Mouse (Mus musculus) heart, embryonic 12.5 days (tissue): ENCODE data around the gene Nme6. TPM values are rescaled to one million over a fixed set of nuclear protein-coding genes. Genes with fewer than 3 reads are reported as not detected.

Source experiments
- ATAC-seq: fragments of 200-750 bp; cut with Nextera tagmentation; 2 replicates; pipeline ENCODE4 v1.8.0; 2017; ENCODE audit warnings: moderate TSS enrichment, moderate library complexity; ENCODE audit not compliant: insufficient number of reproducible peaks, low FRiP score
- H3K27ac ChIP-seq: fragments of 300-500 bp; sonication (generic); 2 replicates; pipeline ENCODE4 v1.5.1; 2016; ENCODE audit warnings: mild to moderate bottlenecking, moderate library complexity; ENCODE audit not compliant: poor library complexity, severe bottlenecking
- H3K27me3 ChIP-seq: fragments of 300-500 bp; sonication (generic); replicated peaks from 2 replicates; pipeline ENCODE4 v1.6.1; 2016; ENCODE audit warnings: mild to moderate bottlenecking, moderate library complexity
- H3K36me3 ChIP-seq: fragments of 300-500 bp; sonication (generic); 2 replicates; pipeline ENCODE4 v1.6.1; 2016; ENCODE audit warnings: mild to moderate bottlenecking, moderate library complexity
- H3K4me1 ChIP-seq: fragments of 300-500 bp; sonication (generic); replicated peaks from 2 replicates; pipeline ENCODE4 v1.6.1; 2016; ENCODE audit warnings: mild to moderate bottlenecking
- H3K4me2 ChIP-seq: fragments of 300-500 bp; sonication (generic); 2 replicates; pipeline ENCODE4 v1.6.1; 2016; ENCODE audit warnings: mild to moderate bottlenecking, moderate library complexity
- H3K4me3 ChIP-seq: fragments of 300-500 bp; sonication (generic); 2 replicates; pipeline ENCODE4 v1.5.1; 2016; ENCODE audit warnings: mild to moderate bottlenecking
- H3K9ac ChIP-seq: fragments of 300-500 bp; sonication (generic); 2 replicates; pipeline ENCODE4 v1.6.1; 2016; ENCODE audit warnings: mild to moderate bottlenecking, moderate library complexity
- H3K9me3 ChIP-seq: fragments of 300-500 bp; sonication (generic); replicated peaks from 2 replicates; pipeline ENCODE4 v1.6.1; 2016; ENCODE audit warnings: mild to moderate bottlenecking, moderate library complexity
- WGBS: fragments of 180-500 bp; shearing (Covaris S2); methylation state at CpG from one replicate; pipeline ENCODE4 v1.1.7; 2016; 5-methylcytosine and 5-hydroxymethylcytosine counted together
- polyA plus RNA-seq: library from polyadenylated mRNA; unstranded; fragments of >200 nt; fragmentation: Nextera tagmentation; extraction: Ambion mirVana; gene quantifications from 2 replicates; pipeline ENCODE4 v1.2.1, GENCODE M21; 2016

The Nme6 gene
- polyA plus RNA-seq, 1 experiment from 2014 or later, result 55.7 TPM

DNA sequence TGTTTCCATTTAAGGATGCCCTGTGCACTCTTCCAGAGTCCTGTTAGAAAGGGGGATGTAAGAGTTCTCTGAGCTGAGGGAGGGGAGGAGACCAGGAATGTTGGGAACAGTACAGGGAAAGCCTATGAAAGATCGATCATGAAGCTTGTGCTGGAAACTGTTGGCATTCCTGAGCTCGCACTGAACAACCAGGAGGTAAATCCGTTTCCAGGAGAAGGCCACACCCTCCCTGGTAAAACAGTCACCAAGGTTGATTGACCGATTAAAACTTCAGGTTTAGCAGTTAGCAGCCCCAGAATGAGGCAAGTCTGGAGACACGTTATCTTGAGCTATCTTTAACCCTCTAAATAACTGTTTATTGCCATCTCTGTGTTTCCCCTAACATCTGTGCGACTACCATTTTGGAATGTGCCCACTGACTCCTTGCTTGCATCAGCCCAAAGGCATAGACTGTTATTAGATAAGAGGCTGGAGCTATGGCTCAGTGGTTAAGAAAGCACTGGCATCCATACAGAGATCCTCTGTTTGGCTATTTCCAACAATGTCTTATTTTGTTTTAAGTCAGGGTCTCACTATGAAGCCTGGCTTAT, 38.5 kb downstream of the Nme6 start:
- Histone ChIP-seq H3K4me1 (peaks cover 4% of the 10 kb centered on the region), H3K36me3 (no peaks in the 10 kb centered on the region), H3K9me3 (no peaks in the 10 kb centered on the region), H3K4me2 (no peak overlapping the region), H3K9ac (no peak overlapping the region), H3K27ac (no peak overlapping the region), H3K27me3 (no peaks in the 10 kb centered on the region), H3K4me3 (no peak overlapping the region)
- 39% methylated on average over 6 of the region's 6 CpGs for WGBS
- ATAC-seq, result no peak

DNA sequence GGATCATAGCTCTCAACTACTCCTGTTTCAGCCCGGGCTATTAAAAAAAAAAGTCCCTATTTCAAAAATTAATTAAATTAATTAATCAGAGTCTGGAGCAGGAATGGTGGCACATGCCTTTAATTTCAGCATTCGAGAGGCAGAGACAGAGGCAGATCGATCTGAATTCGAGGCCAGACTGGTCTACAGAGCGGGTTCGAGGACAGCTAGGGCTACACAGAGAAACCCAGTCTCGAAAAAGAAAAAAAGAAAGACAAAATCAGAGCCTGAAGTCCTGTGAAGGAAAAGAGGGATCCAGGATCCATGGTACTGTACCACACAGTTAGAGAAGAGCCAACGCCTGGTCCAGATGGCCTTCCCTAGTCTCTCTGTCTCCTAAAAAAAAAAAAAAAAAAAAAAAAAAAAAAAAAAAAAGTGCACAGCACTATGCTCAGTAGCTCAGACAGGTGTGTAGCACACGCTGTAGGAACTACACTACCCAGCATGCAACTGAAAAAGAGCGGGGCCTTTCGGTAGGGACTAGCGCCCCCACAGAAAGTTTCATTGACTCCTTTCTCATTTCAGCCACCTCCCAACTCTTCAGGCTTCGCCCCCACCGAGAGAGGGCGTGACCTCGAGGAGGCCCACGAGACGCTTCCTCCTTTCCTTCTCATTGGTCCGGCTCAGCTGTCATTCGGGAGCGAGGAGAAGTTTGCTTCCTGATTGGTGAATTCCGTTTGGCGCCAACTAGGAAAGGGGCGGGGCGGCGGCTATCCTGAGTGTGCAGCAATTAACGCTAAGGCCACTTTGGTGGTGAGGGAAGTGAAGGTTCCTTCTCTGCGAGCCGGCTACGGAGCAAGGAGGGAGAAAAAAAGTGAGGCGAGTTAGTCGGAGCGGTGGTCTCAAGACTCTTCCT, 42.5 kb downstream of the Nme6 start, which contains the start of gene Cdc25a:
Gene Cdc25a (plus strand): TSS at position 783 of the 895 bp plus-strand sequence.
- ATAC-seq, result peak; percentile 92

DNA sequence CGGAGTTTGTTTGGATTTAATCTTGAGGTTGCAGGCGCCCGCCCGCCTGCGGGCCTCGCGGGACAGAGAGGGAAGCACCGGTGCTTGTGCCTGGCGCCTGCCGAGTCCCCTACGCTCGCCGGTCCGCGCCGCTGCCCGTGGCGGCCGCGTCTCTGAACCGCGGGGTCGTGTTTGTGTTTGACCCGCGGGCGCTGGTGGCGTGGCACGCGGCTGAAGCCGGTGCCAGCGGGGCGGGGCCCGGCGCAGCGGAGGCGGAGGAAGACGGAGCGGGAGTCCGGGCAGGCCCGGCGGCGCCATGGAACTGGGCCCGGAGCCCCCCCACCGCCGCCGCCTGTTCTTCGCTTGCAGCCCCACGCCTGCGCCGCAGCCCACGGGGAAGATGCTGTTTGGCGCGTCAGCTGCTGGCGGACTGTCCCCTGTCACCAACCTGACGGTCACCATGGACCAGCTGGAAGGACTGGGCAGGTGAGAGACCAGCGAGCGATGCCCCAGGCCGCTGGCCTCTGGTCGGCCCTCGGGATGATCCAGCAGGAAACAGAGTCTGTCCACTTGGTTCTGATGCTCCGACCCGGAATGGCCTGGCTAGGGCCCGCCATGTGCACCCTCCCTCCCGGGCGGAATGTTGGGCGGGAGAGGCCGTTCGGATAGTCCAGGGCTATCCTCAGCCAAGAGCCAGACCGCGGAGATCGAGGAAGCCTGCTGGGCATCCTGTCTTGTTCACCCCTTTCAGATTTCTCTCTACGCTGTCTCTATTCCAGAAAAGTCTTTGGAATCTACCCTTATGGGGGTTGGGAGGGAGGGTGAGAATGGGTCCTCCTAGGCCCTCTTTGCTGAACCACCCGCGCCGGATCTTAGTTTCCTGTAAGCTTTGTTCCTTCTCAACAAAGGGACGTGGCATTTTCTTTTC, 43.4 kb downstream of the Nme6 start:
- peak overlapping the region; percentile 97 for H3K9ac ChIP-seq
- H3K36me3 ChIP-seq, result peaks cover 35% of the 10 kb centered on the region
- no peaks in the 10 kb centered on the region for H3K27me3 ChIP-seq
- peak overlapping the region; percentile 91 for H3K4me2 ChIP-seq
- H3K4me1 ChIP-seq, result peaks cover 12% of the 10 kb centered on the region
- peak overlapping the region; percentile 98 for H3K4me3 ChIP-seq
- H3K27ac ChIP-seq, result peak overlapping the region; percentile 82
- under 1% methylated on average over 76 of the region's 76 CpGs for WGBS
- peak; percentile 83 for ATAC-seq
- no peaks in the 10 kb centered on the region for H3K9me3 ChIP-seq

More for the DNA sequence above, 42.5 kb downstream of the Nme6 start, which contains the start of gene Cdc25a:
- Histone ChIP-seq H3K9me3 (no peaks in the 10 kb centered on the region), H3K4me2 (peak within 1 kb of the TSS; percentile 91), H3K36me3 (peaks cover 26% of the 10 kb centered on the region), H3K27me3 (no peaks in the 10 kb centered on the region), H3K9ac (peak within 1 kb of the TSS; percentile 97), H3K4me3 (peak within 1 kb of the TSS; percentile 98), H3K4me1 (peaks cover 16% of the 10 kb centered on the region), H3K27ac (peak within 1 kb of the TSS; percentile 82)
- 5% methylated on average over 33 of the region's 33 CpGs for WGBS

DNA sequence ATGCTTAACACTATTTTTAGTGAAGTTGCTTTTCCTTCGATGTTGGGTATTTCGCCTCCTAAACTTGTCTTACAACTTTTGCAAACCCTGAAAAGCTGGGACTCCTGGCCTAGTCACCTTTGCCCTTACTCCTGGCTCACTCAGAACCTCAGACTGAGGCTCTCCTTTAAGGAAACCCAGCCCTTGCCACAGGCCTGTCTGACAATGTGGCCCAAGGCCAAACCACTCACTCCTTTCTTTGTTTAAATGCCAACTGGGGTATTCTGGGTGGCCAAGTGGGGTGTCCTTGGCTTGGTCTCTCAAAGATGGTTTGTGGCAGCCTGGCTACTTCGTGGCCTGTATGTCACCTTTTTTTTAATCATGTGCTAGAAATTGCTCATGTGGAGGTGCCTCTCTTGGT, 44.2 kb downstream of the Nme6 start:
- H3K4me2 ChIP-seq, result peak overlapping the region; percentile 91
- H3K4me1 ChIP-seq, result peaks cover 12% of the 10 kb centered on the region
- H3K9ac ChIP-seq, result peak overlapping the region; percentile 97
- H3K27ac ChIP-seq, result peak overlapping the region; percentile 82; the same call in 1 of the 2 replicates
- no peak for ATAC-seq
- WGBS, result 8% methylated on average over 3 of the region's 3 CpGs
- no peaks in the 10 kb centered on the region for H3K27me3 ChIP-seq
- H3K4me3 ChIP-seq, result peak overlapping the region; percentile 98
- H3K36me3 ChIP-seq, result peaks cover 43% of the 10 kb centered on the region
- no peaks in the 10 kb centered on the region for H3K9me3 ChIP-seq

DNA sequence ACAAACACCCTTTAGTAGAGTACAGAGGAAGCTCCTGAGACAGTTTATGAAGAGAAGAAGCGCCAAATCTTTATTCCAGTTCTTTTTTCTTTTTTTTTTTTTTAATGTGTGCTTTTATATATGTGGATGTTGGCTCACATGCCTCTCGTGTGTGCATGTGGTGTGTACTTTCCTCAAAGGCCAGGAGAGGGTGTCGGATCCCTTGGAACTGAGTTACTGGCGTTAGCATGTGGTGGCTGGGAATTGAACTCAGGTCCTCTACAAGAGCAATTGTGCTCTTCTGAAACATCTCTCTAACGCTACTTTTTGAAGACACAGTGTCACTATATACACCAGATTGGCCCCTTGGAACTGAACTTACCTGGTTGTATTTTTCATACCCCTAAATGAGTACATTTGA, 45.1 kb downstream of the Nme6 start:
- no peaks in the 10 kb centered on the region for H3K9me3 ChIP-seq
- WGBS, result 83% methylated on average over 5 of the region's 5 CpGs
- H3K27me3 ChIP-seq, result no peaks in the 10 kb centered on the region
- H3K4me3 ChIP-seq, result peak overlapping the region; percentile 98
- H3K9ac ChIP-seq, result peak overlapping the region; percentile 97; the same call in 1 of the 2 replicates
- H3K4me1 ChIP-seq, result peaks cover 12% of the 10 kb centered on the region
- H3K4me2 ChIP-seq, result peak overlapping the region; percentile 91
- H3K36me3 ChIP-seq, result peaks cover 52% of the 10 kb centered on the region
- no peak for ATAC-seq
- no peak overlapping the region for H3K27ac ChIP-seq

DNA sequence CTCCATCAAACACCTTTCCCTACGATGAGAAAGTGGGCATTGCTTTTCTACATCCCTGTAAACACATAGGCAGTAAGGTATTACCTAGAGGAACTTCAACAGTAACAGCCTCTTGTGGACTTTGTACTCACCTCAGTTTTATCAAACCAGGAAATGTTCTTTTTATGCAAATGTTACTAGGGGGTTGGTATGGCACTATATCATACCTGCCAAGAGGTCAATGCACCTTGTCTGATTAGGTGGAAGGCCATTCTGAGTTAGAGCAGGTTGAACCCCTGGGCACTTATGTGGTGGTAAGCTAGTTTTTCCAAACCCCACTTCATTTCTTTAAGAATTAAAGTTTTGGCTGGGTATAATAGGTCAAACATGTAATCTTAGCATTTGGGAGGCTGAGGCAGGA, 46.8 kb downstream of the Nme6 start:
- Histone ChIP-seq H3K36me3 (peaks cover 67% of the 10 kb centered on the region), H3K27me3 (no peaks in the 10 kb centered on the region), H3K9me3 (no peaks in the 10 kb centered on the region), H3K27ac (no peak overlapping the region), H3K4me3 (no peak overlapping the region), H3K9ac (no peak overlapping the region), H3K4me2 (no peak overlapping the region), H3K4me1 (peaks cover 12% of the 10 kb centered on the region)
- WGBS, result 92% methylated on average over 1 of the region's 1 CpGs
- ATAC-seq, result no peak

DNA sequence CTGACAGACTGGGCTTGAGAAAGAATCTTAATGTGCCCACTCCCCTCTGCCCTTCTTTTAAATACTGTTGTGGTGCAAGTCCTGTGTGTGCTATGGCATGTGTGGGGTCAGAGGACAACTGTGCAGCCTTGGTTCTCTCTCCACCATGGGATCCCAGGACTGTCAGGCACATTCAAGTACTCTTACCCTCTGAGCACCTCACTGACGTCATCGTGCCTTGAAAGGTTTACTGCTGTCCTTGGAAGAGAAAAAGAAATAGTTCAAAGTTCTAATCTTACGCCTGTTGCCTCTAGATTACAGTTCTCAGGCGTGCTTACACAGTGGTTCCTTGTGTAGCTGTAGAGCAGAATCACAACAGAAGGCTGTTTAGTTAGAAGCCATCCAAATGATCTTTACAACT, 53.7 kb downstream of the Nme6 start:
- Histone ChIP-seq H3K9ac (no peak overlapping the region), H3K9me3 (no peaks in the 10 kb centered on the region), H3K36me3 (peaks cover 96% of the 10 kb centered on the region), H3K4me2 (no peak overlapping the region), H3K27me3 (no peaks in the 10 kb centered on the region), H3K4me3 (no peak overlapping the region), H3K27ac (no peak overlapping the region), H3K4me1 (peaks cover 6% of the 10 kb centered on the region)
- no peak for ATAC-seq
- 65% methylated on average over 4 of the region's 4 CpGs for WGBS

DNA sequence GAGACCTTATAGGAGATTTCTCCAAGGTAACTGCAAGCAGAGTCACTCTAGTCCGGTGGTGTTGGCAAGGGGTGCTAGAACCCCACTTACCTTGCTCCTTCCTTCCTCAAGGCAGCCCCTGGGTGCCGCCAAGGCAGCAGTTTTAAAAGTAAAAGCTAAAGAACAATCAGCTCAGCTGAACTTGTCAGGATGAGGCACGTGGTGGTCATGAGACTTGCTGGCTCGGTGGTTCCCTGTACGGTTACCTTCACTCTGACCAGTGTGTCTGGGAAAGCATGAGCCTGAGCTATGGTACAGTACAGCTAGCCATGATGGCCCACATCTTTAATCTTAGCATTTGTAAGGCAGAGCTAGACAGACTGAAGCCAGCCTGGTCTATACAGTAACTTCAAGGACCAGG, 54.8 kb downstream of the Nme6 start:
- Histone ChIP-seq H3K9me3 (no peaks in the 10 kb centered on the region), H3K4me1 (peaks cover 6% of the 10 kb centered on the region), H3K4me2 (no peak overlapping the region), H3K36me3 (peaks cover 96% of the 10 kb centered on the region), H3K9ac (no peak overlapping the region), H3K27me3 (no peaks in the 10 kb centered on the region), H3K4me3 (no peak overlapping the region), H3K27ac (no peak overlapping the region)
- 91% methylated on average over 5 of the region's 5 CpGs for WGBS
- no peak for ATAC-seq

DNA sequence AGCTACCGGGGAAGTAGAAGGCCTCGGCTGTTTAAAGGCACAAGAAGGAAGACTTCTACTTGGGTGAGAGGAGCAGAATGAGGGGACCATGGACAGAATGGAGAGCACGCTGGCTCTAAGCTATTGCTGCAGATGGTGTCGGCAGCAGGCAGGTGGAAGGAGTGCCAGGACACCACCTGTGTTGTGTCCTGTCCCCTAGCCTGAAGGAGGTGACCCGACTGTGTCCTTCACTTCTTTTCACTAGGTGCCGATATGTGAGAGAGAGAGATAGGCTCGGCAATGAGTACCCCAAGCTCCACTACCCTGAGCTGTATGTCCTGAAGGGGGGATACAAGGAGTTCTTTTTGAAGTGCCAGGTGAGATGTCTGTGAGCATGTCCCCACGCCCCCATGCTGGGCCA, 59.0 kb downstream of the Nme6 start:
- no peak overlapping the region for H3K9ac ChIP-seq
- peaks cover 9% of the 10 kb centered on the region for H3K4me1 ChIP-seq
- no peak for ATAC-seq
- H3K4me2 ChIP-seq, result no peak overlapping the region
- H3K27me3 ChIP-seq, result no peaks in the 10 kb centered on the region
- no peak overlapping the region for H3K27ac ChIP-seq
- WGBS, result 85% methylated on average over 8 of the region's 8 CpGs
- peaks cover 74% of the 10 kb centered on the region for H3K36me3 ChIP-seq
- no peak overlapping the region for H3K4me3 ChIP-seq
- H3K9me3 ChIP-seq, result no peaks in the 10 kb centered on the region
